Mouse (Mus musculus) CH12.LX (cell line): Measurements from ENCODE around the gene Natd1. TPM values are rescaled to one million over a fixed set of nuclear protein-coding genes. Genes with fewer than 3 reads are reported as not detected.

Source experiments
- DNase-seq: peaks from one replicate; pipeline ENCODE4 v3.0.0-alpha.2; 2013; ENCODE audit errors: extremely low read depth
- H3K27ac ChIP-seq: 2 replicates; pipeline ENCODE4 v1.5.1; 2012; ENCODE audit warnings: low read depth, mild to moderate bottlenecking, control low read depth, moderate library complexity; ENCODE audit not compliant: insufficient read depth
- H3K27me3 ChIP-seq: replicated peaks from 2 replicates; pipeline ENCODE3; 2012; ENCODE audit warnings: inconsistent platforms
- H3K36me3 ChIP-seq, 2 experiments: replicated peaks in 1 of 2; 2 replicates each; pipeline versions ENCODE3 to v1.6.1; 2012; ENCODE audit warnings: inconsistent platforms in 1 of 2, low read length in 1 of 2, mild to moderate bottlenecking in 1 of 2, mixed read lengths in 1 of 2, moderate library complexity in 1 of 2; ENCODE audit not compliant: control insufficient read depth in 1 of 2, insufficient read depth in 1 of 2
- H3K4me1 ChIP-seq, 2 experiments: 2 replicates each; pipeline ENCODE4 v1.6.1; 2012; ENCODE audit warnings: inconsistent platforms in 1 of 2, moderate library complexity in 1 of 2; ENCODE audit not compliant: insufficient read depth in 2 of 2, control insufficient read depth in 1 of 2
- H3K4me2 ChIP-seq: 2 replicates; pipeline ENCODE4 v1.6.1; 2012; ENCODE audit warnings: low read depth, mild to moderate bottlenecking, control low read depth; ENCODE audit not compliant: poor library complexity, insufficient read depth, severe bottlenecking
- H3K4me3 ChIP-seq, 3 experiments: fragments of 150-350 bp in 1 of 3; sonication (generic) in 1 of 3; replicated peaks in 1 of 3; 2 replicates each; pipeline versions ENCODE3 to v1.5.1; 2011 to 2012; ENCODE audit warnings: low read depth in 2 of 3, low read length in 2 of 3, mild to moderate bottlenecking in 2 of 3, moderate library complexity in 2 of 3, control low read depth in 1 of 3, improper control_type of control experiment in 1 of 3, inconsistent platforms in 1 of 3, mixed read lengths in 1 of 3; ENCODE audit not compliant: poor library complexity in 1 of 3
- H3K79me2 ChIP-seq: replicated peaks from 2 replicates; pipeline ENCODE4 v1.6.1; 2012; ENCODE audit warnings: mild to moderate bottlenecking, moderate library complexity; ENCODE audit not compliant: control insufficient read depth, poor library complexity, insufficient read depth, severe bottlenecking; ENCODE audit errors: extremely low read depth
- H3K9ac ChIP-seq: 2 replicates; pipeline ENCODE4 v1.6.1; 2012; ENCODE audit warnings: low read depth, mild to moderate bottlenecking, control low read depth, moderate library complexity; ENCODE audit not compliant: insufficient read depth
- H3K9me3 ChIP-seq: replicated peaks from 2 replicates; pipeline ENCODE3; 2012; ENCODE audit warnings: low read length, inconsistent platforms, mixed read lengths
- BHLHE40 ChIP-seq: IDR thresholded peaks from 2 replicates; pipeline ENCODE4 v1.6.1; 2011; ENCODE audit warnings: mild to moderate bottlenecking, low read depth, low read length, improper control_type of control experiment
- CHD2 ChIP-seq: IDR thresholded peaks from 2 replicates; pipeline ENCODE4 v1.6.1; 2011; ENCODE audit warnings: low read length, improper control_type of control experiment
- E2F4 ChIP-seq: IDR thresholded peaks from 2 replicates; pipeline ENCODE4 v1.6.1; 2011; ENCODE audit warnings: low read depth, low read length, improper control_type of control experiment; ENCODE audit not compliant: insufficient replicate concordance
- ELF1 ChIP-seq: IDR thresholded peaks from 2 replicates; pipeline ENCODE4 v1.6.1; 2014; ENCODE audit warnings: low read depth, mild to moderate bottlenecking, inconsistent platforms, low read length, improper control_type of control experiment
- ETS1 ChIP-seq: conservative IDR thresholded peaks from 2 replicates; pipeline ENCODE4 v1.6.1; 2012; ENCODE audit warnings: low read depth, mild to moderate bottlenecking, inconsistent platforms, low read length, improper control_type of control experiment, moderate library complexity
- IRF4 ChIP-seq: IDR thresholded peaks from 2 replicates; pipeline ENCODE4 v1.6.1; 2014; ENCODE audit warnings: low read depth, mild to moderate bottlenecking, inconsistent platforms, low read length, improper control_type of control experiment
- KAT2A ChIP-seq: IDR thresholded peaks from 2 replicates; pipeline ENCODE4 v1.6.1; 2012; ENCODE audit warnings: low read length, improper control_type of control experiment, inconsistent platforms; ENCODE audit not compliant: insufficient replicate concordance
- MAZ ChIP-seq: IDR thresholded peaks from 2 replicates; pipeline ENCODE4 v1.6.1; 2012; ENCODE audit warnings: low read depth, mild to moderate bottlenecking, inconsistent platforms, low read length, improper control_type of control experiment, moderate library complexity
- MYC ChIP-seq: IDR thresholded peaks from 2 replicates; pipeline ENCODE4 v1.6.1; 2011; ENCODE audit warnings: low read depth, mild to moderate bottlenecking, improper control_type of control experiment, low read length
- POLR2A ChIP-seq: IDR thresholded peaks from 2 replicates; pipeline ENCODE4 v1.6.1; 2011; ENCODE audit warnings: low read depth, mild to moderate bottlenecking, improper control_type of control experiment, low read length
- POLR2AphosphoS2 ChIP-seq: IDR thresholded peaks from 2 replicates; pipeline ENCODE4 v1.6.1; 2011; ENCODE audit warnings: low read depth, low read length, improper control_type of control experiment
- RAD21 ChIP-seq: IDR thresholded peaks from 2 replicates; pipeline ENCODE4 v1.6.1; 2011; ENCODE audit warnings: low read depth, mild to moderate bottlenecking, low read length, improper control_type of control experiment, moderate library complexity
- UBTF ChIP-seq: IDR thresholded peaks from 2 replicates; pipeline ENCODE4 v1.6.1; 2012; ENCODE audit warnings: low read depth, mild to moderate bottlenecking, inconsistent platforms, low read length, improper control_type of control experiment, moderate library complexity
- ZNF384 ChIP-seq: IDR thresholded peaks from 2 replicates; pipeline ENCODE4 v1.6.1; 2012; ENCODE audit warnings: low read depth, low read length, improper control_type of control experiment, inconsistent platforms
- dilution Hi-C: fragments of 300-500 bp; cut with MboI; formaldehyde crosslinking; loops from 2 replicates; pipeline ENCODE4 v1.14.3; 2020; ENCODE audit warnings: low sequenced_read_pairs; ENCODE audit not compliant: extremely low pct_unique_long_range_greater_than_20kb, extremely low pct_ligation_motif_present
- in situ Hi-C: fragments of 300-500 bp; cut with MboI; formaldehyde crosslinking; loops from 3 replicates; pipeline ENCODE4 v1.14.3; 2019; ENCODE audit warnings: low sequenced_read_pairs, low pct_ligation_motif_present, low pct_unique_long_range_greater_than_20kb, mixed read lengths
- polyA plus RNA-seq: library from polyadenylated mRNA; unstranded; fragments of >175 nt; gene quantifications from 2 replicates; pipeline ENCODE4 v1.2.1, GENCODE M21; 2012; ENCODE audit warnings: low read depth; ENCODE audit not compliant: insufficient read length
- total RNA-seq, 2 experiments: library from RNA; depleted of rRNA; stranded (reverse); fragments of 300-350 nt in 1 of 2; fragments of >200 nt in 1 of 2; gene quantifications; 2 replicates each; pipeline ENCODE4 v1.2.3; 2012 to 2014

Gene Natd1
- total and polyA plus RNA-seq, 3 experiments = 2.1 to 5.2 (median 5.0) TPM

- dilution Hi-C loops = no loop called here
Measured at GRCm38 (mm10) chr11:60941370-60941769, 26.8 kb upstream of the Natd1 start.

GRCm38 (mm10) chr11:60940501-60940900, 26.0 kb upstream of the Natd1 start:
- in situ Hi-C loops (no loop called here), dilution Hi-C loops (no loop called here)
- Histone ChIP-seq H3K4me3 (no peak overlapping the region), H3K27ac (no peak overlapping the region), H3K4me1 (peaks cover 26 to 54% of the 10 kb centered on the region in 2 experiments), H3K9ac (no peak overlapping the region), H3K36me3 (peaks cover 40 to 82% of the 10 kb centered on the region in 2 experiments), H3K27me3 (no peaks in the 10 kb centered on the region), H3K9me3 (no peaks in the 10 kb centered on the region), H3K4me2 (no peak overlapping the region)
- DNase-seq = no peak
- TF ChIP-seq E2F4 (no peak), UBTF (no peak), RAD21 (no peak), MAZ (no peak), BHLHE40 (no peak), ZNF384 (no peak), CHD2 (no peak), ELF1 (no peak), POLR2A (no peak), MYC (no peak)
- TF ChIP-seq, all 38 proteins: peak for 0
- peaks cover 30% of the 10 kb centered on the region for H3K79me2 ChIP-seq

More at GRCm38 (mm10) chr11:60941370-60941769, 26.8 kb upstream of the Natd1 start:
- Histone ChIP-seq H3K4me2 (no peak overlapping the region), H3K79me2 (peaks cover 30% of the 10 kb centered on the region), H3K9ac (no peak overlapping the region), H3K4me3 (no peak overlapping the region), H3K27me3 (no peaks in the 10 kb centered on the region), H3K36me3 (peaks cover 45 to 90% of the 10 kb centered on the region in 2 experiments), H3K27ac (no peak overlapping the region), H3K9me3 (no peaks in the 10 kb centered on the region), H3K4me1 (peaks cover 22 to 45% of the 10 kb centered on the region in 2 experiments)
- DNase-seq = no peak
- in situ Hi-C loops = no loop called here
- TF ChIP-seq KAT2A (no peak), POLR2AphosphoS2 (no peak), ZNF384 (no peak), BHLHE40 (no peak), IRF4 (no peak), ETS1 (no peak)
